In genomic region chr7:28710962-28711361, GRCm38 (mm10) we compare ENCODE assay signal across 17 mouse cellular contexts. TPM values are rescaled to one million over a fixed set of nuclear protein-coding genes. Genes with fewer than 3 reads are reported as not detected.
DNase-seq lines count a peak whose midpoint lies in the region; ATAC-seq and TF ChIP-seq lines count a peak whose summit lies in the region.
"Had no signal": no experiment of that assay in that cellular context is flagged by ENCODE, and none has a peak within 500 bp of the region (broad histone marks: within the 10 kb centered on the region; RNA-seq: fewer than 3 reads in every experiment).

No protein-coding gene starts in this region.

- no peak overlapping the region for H3K27ac ChIP-seq in heart, adult 2 months
- no peak overlapping the region for H3K27ac ChIP-seq in liver, postnatal 0 days (ENCODE audit: low read depth)
- no peak overlapping the region for H3K27ac ChIP-seq in liver, embryonic 12.5 days
- H3K27ac ChIP-seq: hindbrain, embryonic 13.5 days; limb, embryonic 12.5 days had no signal

- no peaks in the 10 kb centered on the region for H3K27me3 ChIP-seq in heart, adult 2 months (ENCODE audit: control insufficient read depth, insufficient read depth, low read length)
- H3K27me3 ChIP-seq in liver, postnatal 0 days (ENCODE audit: insufficient read depth, low read length) = no peaks in the 10 kb centered on the region
- peaks cover 10% of the 10 kb centered on the region; the same call in 1 of the 2 replicates for H3K27me3 ChIP-seq in liver, embryonic 12.5 days (replicated peaks)
- no peaks in the 10 kb centered on the region for H3K27me3 ChIP-seq in G1E (ENCODE audit: insufficient read depth, low read length)
- H3K27me3 ChIP-seq: hindbrain, embryonic 13.5 days; limb, embryonic 12.5 days had no signal

- ATAC-seq in liver, postnatal 0 days = no peak
- no peak for ATAC-seq in liver, embryonic 12.5 days
- ATAC-seq in G1E (ENCODE audit: extremely low read depth, insufficient number of reproducible peaks, low FRiP score, poor library complexity, severe bottlenecking) = no peak

- H3K4me2 ChIP-seq in liver, postnatal 0 days (ENCODE audit: low read depth, low read length) = no peak overlapping the region
- H3K4me2 ChIP-seq in liver, embryonic 12.5 days = no peak overlapping the region
- H3K4me2 ChIP-seq: hindbrain, embryonic 13.5 days; limb, embryonic 12.5 days had no signal

- H3K79me2 ChIP-seq in heart, adult 2 months (replicated peaks; ENCODE audit: control insufficient read depth, insufficient read depth, low read length) = no peaks in the 10 kb centered on the region

- peak; percentile 25 for TF ChIP-seq CTCF in heart, adult 2 months (IDR thresholded peaks at IDR 0.05)
- peak; percentile 39 for TF ChIP-seq CTCF in liver, postnatal 0 days (IDR thresholded peaks at IDR 0.05; ENCODE audit: low read depth)
- peak; percentile 43; the same call in 1 of the 2 replicates for TF ChIP-seq CTCF in G1E (IDR thresholded peaks at IDR 0.05; ENCODE audit: low read depth, low read length)

- no peak for DNase-seq in heart, adult 2 months
- no peak for DNase-seq in heart, postnatal 4 days
- no peak for DNase-seq in liver, postnatal 0 days
- DNase-seq in G1E (ENCODE audit: low spot score) = no peak
- DNase-seq in naive thymus-derived CD4-positive, alpha-beta T cell, adult 2 months (ENCODE audit: low read depth) = peak; percentile 38
- DNase-seq in frontal cortex, postnatal 10 days (ENCODE audit: low spot score in 2 of 2) = no peak
- DNase-seq in ovary, postnatal 14 days (ENCODE audit: low spot score) = no peak
- DNase-seq: adrenal gland, adult 8-10 months; gastrocnemius, postnatal 36 days; kidney, adult 9 months; right cerebral cortex, postnatal 14 days had no signal

- no peak overlapping the region for H3K9ac ChIP-seq in heart, adult 2 months (ENCODE audit: low read depth, low read length)
- no peak overlapping the region for H3K9ac ChIP-seq in liver, postnatal 0 days (replicated peaks)
- H3K9ac ChIP-seq in liver, embryonic 12.5 days = no peak overlapping the region
- H3K9ac ChIP-seq: hindbrain, embryonic 13.5 days; limb, embryonic 12.5 days had no signal

- H3K9me3 ChIP-seq in liver, postnatal 0 days (ENCODE audit: low read length) = peaks cover 2% of the 10 kb centered on the region; the same call in 1 of the 2 replicates
- H3K9me3 ChIP-seq in liver, embryonic 12.5 days (replicated peaks) = 0 out of 2 replicates have a peak, but pooled peaks cover 3% of the 10 kb centered on the region
- H3K9me3 ChIP-seq in G1E (replicated peaks) = no peaks in the 10 kb centered on the region; the same call in 1 of the 2 replicates
- H3K9me3 ChIP-seq: hindbrain, embryonic 13.5 days; limb, embryonic 12.5 days had no signal

- 63% methylated on average over 3 of the region's 3 CpGs for WGBS in heart, adult 2 months
- WGBS in liver, postnatal 0 days (ENCODE audit: insufficient replicate concordance) = 65% methylated on average over 3 of the region's 3 CpGs
- WGBS in liver, embryonic 12.5 days (ENCODE audit: insufficient replicate concordance) = 66% methylated on average over 3 of the region's 3 CpGs

- no peak overlapping the region for H3K4me3 ChIP-seq in heart, adult 2 months
- no peak overlapping the region for H3K4me3 ChIP-seq in liver, postnatal 0 days (ENCODE audit: low read depth, low read length)
- H3K4me3 ChIP-seq in liver, embryonic 12.5 days = no peak overlapping the region
- H3K4me3 ChIP-seq in G1E (ENCODE audit: low read depth, low read length) = no peak overlapping the region
- H3K4me3 ChIP-seq: erythroblast, embryonic 14.5 days; hindbrain, embryonic 13.5 days; limb, embryonic 12.5 days had no signal

- no peak for TF ChIP-seq POLR2A in heart, adult 2 months (IDR thresholded peaks at IDR 0.05; ENCODE audit: insufficient read depth, low read depth, low read length)

- intact Hi-C loops in heart, adult 2 months (cut with DNase I) = no loop called here

- H3K36me3 ChIP-seq in heart, adult 2 months (ENCODE audit: control insufficient read depth, insufficient read depth, low read length) = no peaks in the 10 kb centered on the region
- H3K36me3 ChIP-seq in liver, postnatal 0 days (replicated peaks; ENCODE audit: insufficient read depth, low read length) = no peaks in the 10 kb centered on the region
- H3K36me3 ChIP-seq in liver, embryonic 12.5 days = no peaks in the 10 kb centered on the region
- H3K36me3 ChIP-seq in G1E (replicated peaks) = no peaks in the 10 kb centered on the region
- H3K36me3 ChIP-seq: hindbrain, embryonic 13.5 days; limb, embryonic 12.5 days had no signal

- no peak for TF ChIP-seq EP300 in heart, adult 2 months (IDR thresholded peaks at IDR 0.05; ENCODE audit: insufficient read depth, low read depth, low read length)
- TF ChIP-seq EP300 in liver, postnatal 0 days (IDR thresholded peaks at IDR 0.05; ENCODE audit: low read depth) = no peak

- no peaks in the 10 kb centered on the region for H3K4me1 ChIP-seq in heart, adult 2 months (ENCODE audit: control insufficient read depth, insufficient read depth, low read length)
- H3K4me1 ChIP-seq in liver, postnatal 0 days (ENCODE audit: insufficient read depth) = no peaks in the 10 kb centered on the region
- no peaks in the 10 kb centered on the region for H3K4me1 ChIP-seq in liver, embryonic 12.5 days
- no peaks in the 10 kb centered on the region; the same call in 1 of the 2 replicates for H3K4me1 ChIP-seq in G1E (ENCODE audit: insufficient read depth, low read depth, low read length)
- H3K4me1 ChIP-seq: hindbrain, embryonic 13.5 days had no signal

RNA-seq across cellular contexts. Expression of gene Fbxo17, which starts 5.6 kb away (rescaled TPM):
- under 1 TPM; 0.37 to 0.57 TPM for total RNA-seq in heart, adult 2 months (2021)
- 1.7 and 2.0 TPM in 2 replicates for polyA plus RNA-seq in heart, adult 2 months (2012; rRNA removed)
- 1 to 10 TPM; 2.6 to 4.2 TPM for total RNA-seq in heart, postnatal 4 days (2021)
- polyA plus RNA-seq in liver, postnatal 0 days (2015; fragmentation: Nextera tagmentation; extraction: Ambion mirVana) = 0.90 and 1.0 TPM in 2 replicates
- 1.7 and 1.9 TPM in 2 replicates for polyA plus RNA-seq in liver, embryonic 12.5 days (2016; fragmentation: Nextera tagmentation; extraction: Ambion mirVana)
- not detected in 2 replicates for total RNA-seq in G1E (2014; fragmentation: Nextera tagmentation)
- total RNA-seq in G1E (2017) = 0.27 TPM in 1 of 2 replicates, not detected in the other
- not detected in 2 replicates for polyA plus RNA-seq in G1E (2012)

RNA-seq across cellular contexts. Expression of gene Fbxo27, which starts 18.3 kb away (rescaled TPM):
- total RNA-seq in heart, adult 2 months (2021) = under 1 TPM in 1 of 2 experiments, not detected in 1; 0.23 TPM
- 1.1 and 1.2 TPM in 2 replicates for polyA plus RNA-seq in heart, adult 2 months (2012; rRNA removed)
- total RNA-seq in heart, postnatal 4 days (2021) = 1 to 10 TPM; 2.2 TPM
- 0.19 and 0.24 TPM in 2 replicates for polyA plus RNA-seq in liver, postnatal 0 days (2015; fragmentation: Nextera tagmentation; extraction: Ambion mirVana)
- 0.28 and 0.48 TPM in 2 replicates for polyA plus RNA-seq in liver, embryonic 12.5 days (2016; fragmentation: Nextera tagmentation; extraction: Ambion mirVana)
- not detected in 2 replicates for total RNA-seq in G1E (2014; fragmentation: Nextera tagmentation)
- not detected in 2 replicates for total RNA-seq in G1E (2017)
- polyA plus RNA-seq in G1E (2012) = not detected in 2 replicates
- polyA plus RNA-seq: erythroblast, embryonic 14.5 days had no signal

RNA-seq across cellular contexts. Expression of gene Mrps12, which starts 30.7 kb away (rescaled TPM):
- 10 to 100 TPM; 47.8 to 57.3 TPM for total RNA-seq in heart, adult 2 months (2021)
- 36.3 and 51.9 TPM in 2 replicates for polyA plus RNA-seq in heart, adult 2 months (2012; rRNA removed)
- 10 to 100 TPM; 44.5 to 45.9 TPM for total RNA-seq in heart, postnatal 4 days (2021)
- 77.2 and 83.9 TPM in 2 replicates for polyA plus RNA-seq in liver, postnatal 0 days (2015; fragmentation: Nextera tagmentation; extraction: Ambion mirVana)
- 122 and 123 TPM in 2 replicates for polyA plus RNA-seq in liver, embryonic 12.5 days (2016; fragmentation: Nextera tagmentation; extraction: Ambion mirVana)
- total RNA-seq in G1E (2014; fragmentation: Nextera tagmentation) (12.3 and 14.2 TPM in 2 replicates), G1E (2017) (24.8 and 33.9 TPM in 2 replicates)
- polyA plus RNA-seq in G1E (2012) = 217 and 283 TPM in 2 replicates

RNA-seq across cellular contexts. Expression of gene Sars2, which starts 30.8 kb away (rescaled TPM):
- total RNA-seq in heart, adult 2 months (2021) = 10 to 100 TPM; 13.7 to 14.2 TPM
- polyA plus RNA-seq in heart, adult 2 months (2012; rRNA removed) = 18.5 and 20.2 TPM in 2 replicates
- total RNA-seq in heart, postnatal 4 days (2021) = 10 to 100 TPM; 19.3 to 19.9 TPM
- 7.9 and 8.5 TPM in 2 replicates for polyA plus RNA-seq in liver, postnatal 0 days (2015; fragmentation: Nextera tagmentation; extraction: Ambion mirVana)
- 20.4 and 22.3 TPM in 2 replicates for polyA plus RNA-seq in liver, embryonic 12.5 days (2016; fragmentation: Nextera tagmentation; extraction: Ambion mirVana)
- total RNA-seq in G1E (2014; fragmentation: Nextera tagmentation) = 10.1 and 17.1 TPM in 2 replicates
- total RNA-seq in G1E (2017) = 9.1 and 10.0 TPM in 2 replicates
- polyA plus RNA-seq in G1E (2012) = 33.4 and 41.5 TPM in 2 replicates

RNA-seq across cellular contexts. Expression of gene Ccer2, which starts 45.0 kb away (rescaled TPM):
- not detected for total RNA-seq in heart, adult 2 months (2021)
- polyA plus RNA-seq in heart, adult 2 months (2012; rRNA removed) = not detected in 2 replicates
- total RNA-seq in heart, postnatal 4 days (2021) = not detected
- polyA plus RNA-seq in liver, postnatal 0 days (2015; fragmentation: Nextera tagmentation; extraction: Ambion mirVana) = not detected in 2 replicates
- not detected in 2 replicates for polyA plus RNA-seq in liver, embryonic 12.5 days (2016; fragmentation: Nextera tagmentation; extraction: Ambion mirVana)
- total RNA-seq in G1E (2014; fragmentation: Nextera tagmentation) (not detected in 2 replicates), G1E (2017) (not detected in 2 replicates)
- not detected in 2 replicates for polyA plus RNA-seq in G1E (2012)
- total RNA-seq: adrenal gland, adult 8-10 months; gastrocnemius, postnatal 36 days had no signal
- polyA plus RNA-seq: erythroblast, embryonic 14.5 days; heart, embryonic 14.5 days; lung, embryonic 16.5 days had no signal
